Mouse (Mus musculus) lung, postnatal 10 days (tissue): ENCODE results near the gene Tmprss3.

Source experiments
- DNase-seq: peaks from one replicate; pipeline ENCODE4 v3.0.0; 2021

The Tmprss3 gene

GRCm38 (mm10) chr17:31134913-31135312 lies 63.9 kb downstream of the Tmprss3 start:
- no peak for DNase-seq

DNA sequence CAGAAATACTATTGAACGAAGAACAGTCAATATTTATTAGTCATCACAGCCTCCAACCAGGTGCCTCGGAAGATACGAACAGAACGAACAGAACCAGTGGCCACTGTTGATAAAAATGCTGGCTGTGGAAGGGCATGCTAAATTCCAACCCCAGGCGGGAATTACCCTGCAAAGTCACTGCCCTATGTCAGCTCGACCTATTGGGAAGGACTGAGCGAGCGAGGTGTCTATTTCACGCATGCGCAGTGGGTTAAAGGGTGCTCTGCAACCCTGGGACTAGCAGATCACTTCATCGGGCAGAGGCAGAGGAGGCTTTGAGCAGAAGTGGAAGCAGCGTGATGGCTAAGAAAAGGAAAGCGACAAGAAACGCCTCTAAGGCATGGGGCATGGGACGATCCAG lies 65.0 kb downstream of the Tmprss3 start:
- DNase-seq, result no peak

DNA sequence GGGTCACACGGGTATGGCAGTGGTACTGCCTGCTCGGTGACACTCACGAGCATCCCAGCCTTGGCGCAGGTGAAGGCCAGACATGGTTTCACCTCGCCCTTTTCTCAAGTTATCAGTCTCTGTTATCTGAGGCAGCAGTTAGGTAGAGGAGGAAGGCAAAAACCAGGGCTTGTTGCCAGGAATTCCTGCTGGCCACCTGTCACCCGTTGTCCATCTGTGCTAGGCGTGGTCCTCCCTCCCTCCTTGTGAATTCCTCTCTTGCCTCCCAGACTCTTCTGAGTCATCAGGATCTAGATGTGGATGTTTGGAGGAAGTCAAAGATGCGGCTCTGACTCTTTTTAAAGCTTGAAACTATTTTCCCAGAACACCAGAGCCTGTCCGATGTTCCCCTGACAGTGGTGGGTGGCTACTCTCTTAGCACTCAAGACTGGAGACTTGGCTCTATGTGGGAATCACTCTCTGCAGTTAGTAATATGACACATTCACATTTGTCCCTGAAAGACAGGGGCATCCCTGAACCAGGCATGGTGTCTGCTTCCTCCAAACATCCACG lies 67.4 kb downstream of the Tmprss3 start:
- no peak for DNase-seq

DNA sequence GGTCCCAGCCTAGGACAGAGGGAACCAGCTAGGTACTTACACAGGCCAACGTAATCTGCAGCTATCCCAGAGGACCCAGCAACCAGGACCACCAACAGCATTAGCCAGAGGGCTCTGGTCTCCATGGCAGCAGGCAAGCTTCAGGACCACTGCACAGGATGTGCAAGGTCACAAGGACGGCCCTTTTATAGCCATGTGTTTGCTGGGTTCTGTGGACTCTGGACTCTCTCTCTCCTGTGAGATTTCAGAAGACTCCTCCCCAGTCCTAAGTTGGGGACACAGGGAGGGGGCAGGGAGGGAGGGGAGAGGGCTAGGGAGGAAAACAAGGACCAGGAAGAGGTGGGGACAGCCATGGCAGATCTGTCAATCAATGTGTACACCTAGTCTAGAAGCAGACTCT lies 69.3 kb downstream of the Tmprss3 start, which contains the start of gene Tff3:
Tff3 (minus strand) TSS at position 195 of the 400 bp plus-strand sequence.
- DNase-seq, result no peak
